Mouse (Mus musculus): Measurements from ENCODE around the gene Grasp.

DNA sequence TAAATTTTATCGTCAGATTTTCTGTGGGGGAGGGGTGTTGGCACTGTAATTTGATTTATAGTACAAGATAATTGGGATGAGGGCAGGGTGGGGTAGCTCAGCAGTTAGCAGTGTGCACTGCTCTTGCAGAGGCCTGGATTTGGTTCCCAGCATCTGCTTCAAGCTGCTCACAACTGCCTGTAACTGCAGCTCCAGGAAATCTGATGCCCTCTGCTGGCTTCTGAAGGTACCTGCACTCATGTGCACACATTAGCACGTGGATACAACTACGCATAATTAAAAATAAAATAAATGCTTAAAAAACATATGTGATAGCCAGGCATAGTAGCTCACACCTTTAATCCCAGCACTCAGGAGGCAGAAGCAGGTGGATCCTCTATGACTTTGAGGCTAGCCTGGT, 38.4 kb upstream of the Grasp start:
- TF ChIP-seq TAL1 (IDR thresholded peaks at IDR 0.05; ENCODE audit: low read length) = no peak
- TF ChIP-seq GATA1 (IDR thresholded peaks at IDR 0.05; ENCODE audit: low read length) = no peak

Data from erythroblast, embryonic 14.5 days (primary cell).